Mouse (Mus musculus) forebrain, embryonic 16.5 days (tissue): ENCODE data around the gene Csf1. TPM values are rescaled to one million over a fixed set of nuclear protein-coding genes. Genes with fewer than 3 reads are reported as not detected.

Experiments used
- ATAC-seq: fragments of 200-750 bp; cut with Nextera tagmentation; 2 replicates; pipeline ENCODE4 v1.8.0; 2017; ENCODE audit warnings: mild to moderate bottlenecking, moderate library complexity
- H3K27ac ChIP-seq: fragments of 300-500 bp; sonication (generic); 2 replicates; pipeline ENCODE4 v1.5.1; 2014; ENCODE audit warnings: low read length, control low read depth
- H3K27me3 ChIP-seq: fragments of 300-500 bp; sonication (generic); replicated peaks from 2 replicates; pipeline ENCODE4 v1.6.1; 2014; ENCODE audit warnings: low read length; ENCODE audit not compliant: control insufficient read depth, insufficient read depth
- H3K36me3 ChIP-seq: fragments of 300-500 bp; sonication (generic); 2 replicates; pipeline ENCODE4 v1.6.1; 2014; ENCODE audit not compliant: control insufficient read depth, insufficient read depth
- H3K4me1 ChIP-seq: fragments of 300-500 bp; sonication (generic); replicated peaks from 2 replicates; pipeline ENCODE4 v1.6.1; 2014; ENCODE audit warnings: low read length; ENCODE audit not compliant: control insufficient read depth, insufficient read depth
- H3K4me2 ChIP-seq: fragments of 300-500 bp; sonication (generic); 2 replicates; pipeline ENCODE4 v1.6.1; 2014; ENCODE audit warnings: mild to moderate bottlenecking, low read length, control low read depth
- H3K4me3 ChIP-seq: fragments of 300-500 bp; sonication (generic); replicated peaks from 2 replicates; pipeline ENCODE4 v1.5.1; 2014; ENCODE audit warnings: mild to moderate bottlenecking, low read length, control low read depth
- H3K9ac ChIP-seq: fragments of 300-500 bp; sonication (generic); replicated peaks from 2 replicates; pipeline ENCODE4 v1.6.1; 2014; ENCODE audit warnings: low read depth, low read length, control low read depth
- H3K9me3 ChIP-seq: fragments of 300-500 bp; sonication (generic); 2 replicates; pipeline ENCODE4 v1.6.1; 2016; ENCODE audit warnings: low read length; ENCODE audit not compliant: control insufficient read depth
- WGBS: fragments of 180-500 bp; shearing (Covaris S2); extraction: QIAGEN DNeasy Blood & Tissue Kit; methylation state at CpG from one replicate; pipeline ENCODE4 v1.1.7; 2014; 5-methylcytosine and 5-hydroxymethylcytosine counted together
- polyA plus RNA-seq: library from polyadenylated mRNA; unstranded; fragments of >200 nt; fragmentation: Nextera tagmentation; extraction: Ambion mirVana; gene quantifications from 2 replicates; pipeline ENCODE4 v1.2.1, GENCODE M21; 2015

Csf1 gene
- polyA plus RNA-seq, 1 experiment from 2014 or later = 7.3 TPM

- no peak for ATAC-seq
- H3K27me3 ChIP-seq = no peaks in the 10 kb centered on the region
- WGBS = 76% methylated on average over 7 of the region's 7 CpGs
These were observed 56.4 kb downstream of the Csf1 start for GRCm38 (mm10) chr3:107703675-107704370.

DNA sequence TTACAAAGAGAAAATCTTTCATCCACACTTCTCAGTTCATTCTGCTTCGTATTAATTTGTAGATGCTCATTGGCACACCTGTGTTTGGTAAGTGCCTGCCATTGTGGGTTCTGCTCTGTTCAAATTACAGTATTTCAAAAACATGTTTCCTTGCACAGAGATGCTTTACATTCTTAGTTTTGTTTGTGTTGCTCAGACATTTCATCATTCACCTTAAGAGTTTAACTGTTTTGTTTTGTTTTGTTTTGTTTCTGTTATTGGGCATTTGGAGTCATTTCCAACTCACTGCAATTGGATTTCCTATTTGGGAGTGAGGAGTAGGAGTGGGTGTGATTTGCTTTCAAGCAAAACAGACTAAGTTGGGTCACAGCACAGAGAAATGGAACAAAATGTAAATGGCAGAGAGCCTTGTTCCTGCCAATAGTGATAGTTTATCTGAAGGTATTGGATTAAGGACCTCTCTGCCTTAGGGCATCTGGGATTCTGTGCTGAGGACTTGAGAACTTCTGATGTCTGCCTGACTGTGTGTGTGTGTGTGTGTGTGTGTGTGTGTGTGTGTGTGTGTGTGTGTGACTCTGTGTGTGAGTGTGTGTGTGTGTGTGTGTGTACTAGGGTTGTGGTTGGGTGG, 58.4 kb downstream of the Csf1 start:
- Histone ChIP-seq H3K4me1 (peaks cover 2% of the 10 kb centered on the region; the same call in 1 of the 2 replicates), H3K27ac (no peak overlapping the region), H3K27me3 (no peaks in the 10 kb centered on the region), H3K4me2 (no peak overlapping the region), H3K9ac (no peak overlapping the region), H3K36me3 (no peaks in the 10 kb centered on the region), H3K9me3 (no peaks in the 10 kb centered on the region), H3K4me3 (no peak overlapping the region)
- no peak for ATAC-seq
- 90% methylated on average over 1 of the region's 1 CpGs for WGBS

More at GRCm38 (mm10) chr3:107703675-107704370, 56.4 kb downstream of the Csf1 start:
- Histone ChIP-seq H3K9me3 (no peaks in the 10 kb centered on the region), H3K9ac (no peak overlapping the region), H3K4me2 (no peak overlapping the region), H3K4me1 (no peaks in the 10 kb centered on the region), H3K36me3 (no peaks in the 10 kb centered on the region), H3K4me3 (no peak overlapping the region), H3K27ac (no peak overlapping the region)

- Histone ChIP-seq H3K4me3 (no peak overlapping the region), H3K9ac (no peak overlapping the region), H3K9me3 (no peaks in the 10 kb centered on the region), H3K27ac (no peak overlapping the region), H3K36me3 (no peaks in the 10 kb centered on the region), H3K4me1 (peaks cover 5% of the 10 kb centered on the region; the same call in 1 of the 2 replicates), H3K4me2 (no peak overlapping the region), H3K27me3 (no peaks in the 10 kb centered on the region)
- no peak for ATAC-seq
- WGBS = 88% methylated on average over 2 of the region's 2 CpGs
These were observed 59.6 kb downstream of the Csf1 start for GRCm38 (mm10) chr3:107700625-107701024.

DNA sequence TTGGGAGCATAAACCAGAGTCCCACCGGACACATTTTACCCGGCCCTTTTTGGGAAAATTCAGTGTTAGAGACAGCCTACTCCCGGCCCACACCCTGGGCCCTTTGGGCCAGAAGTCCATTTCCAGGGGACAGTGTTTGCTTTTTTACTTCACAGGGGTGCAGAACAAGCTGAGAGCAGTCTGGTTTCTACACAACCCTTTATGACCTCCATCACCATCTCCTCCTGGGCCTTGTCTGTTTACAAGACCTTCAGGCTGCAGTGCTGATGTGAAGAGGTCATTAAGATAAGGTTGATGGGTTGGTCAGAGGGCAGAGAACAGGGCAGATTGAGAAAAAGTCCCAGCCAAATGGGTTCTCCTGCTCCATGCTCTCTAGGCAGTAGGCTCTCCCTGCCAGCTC, 63.4 kb downstream of the Csf1 start:
- peaks cover 28% of the 10 kb centered on the region for H3K4me1 ChIP-seq
- no peaks in the 10 kb centered on the region for H3K9me3 ChIP-seq
- peak overlapping the region; percentile 10; the same call in 1 of the 2 replicates for H3K9ac ChIP-seq
- H3K4me3 ChIP-seq = peak overlapping the region; percentile 11; the same call in 1 of the 2 replicates
- no peak; the same call in 1 of the 2 replicates for ATAC-seq
- no peaks in the 10 kb centered on the region for H3K36me3 ChIP-seq
- H3K27me3 ChIP-seq = no peaks in the 10 kb centered on the region
- peak overlapping the region; percentile 34 for H3K4me2 ChIP-seq
- H3K27ac ChIP-seq = no peak overlapping the region
- WGBS = 46% methylated on average over 3 of the region's 3 CpGs

GRCm38 (mm10) chr3:107695948-107696881, 64.1 kb downstream of the Csf1 start, which contains the start of gene Ahcyl1:
TSS of gene Ahcyl1 (minus strand) at chr3:107696560.
- peak within 1 kb of the TSS; percentile 92 for H3K9ac ChIP-seq
- peak; percentile 98 for ATAC-seq
- H3K9me3 ChIP-seq = no peaks in the 10 kb centered on the region
- WGBS = under 1% methylated on average over 92 of the region's 93 CpGs
- peaks cover 30% of the 10 kb centered on the region for H3K4me1 ChIP-seq
- H3K27me3 ChIP-seq = no peaks in the 10 kb centered on the region
- peak within 1 kb of the TSS; percentile 86 for H3K4me3 ChIP-seq
- peak within 1 kb of the TSS; percentile 94 for H3K27ac ChIP-seq
- H3K4me2 ChIP-seq = peak within 1 kb of the TSS; percentile 89
- no peaks in the 10 kb centered on the region for H3K36me3 ChIP-seq

DNA sequence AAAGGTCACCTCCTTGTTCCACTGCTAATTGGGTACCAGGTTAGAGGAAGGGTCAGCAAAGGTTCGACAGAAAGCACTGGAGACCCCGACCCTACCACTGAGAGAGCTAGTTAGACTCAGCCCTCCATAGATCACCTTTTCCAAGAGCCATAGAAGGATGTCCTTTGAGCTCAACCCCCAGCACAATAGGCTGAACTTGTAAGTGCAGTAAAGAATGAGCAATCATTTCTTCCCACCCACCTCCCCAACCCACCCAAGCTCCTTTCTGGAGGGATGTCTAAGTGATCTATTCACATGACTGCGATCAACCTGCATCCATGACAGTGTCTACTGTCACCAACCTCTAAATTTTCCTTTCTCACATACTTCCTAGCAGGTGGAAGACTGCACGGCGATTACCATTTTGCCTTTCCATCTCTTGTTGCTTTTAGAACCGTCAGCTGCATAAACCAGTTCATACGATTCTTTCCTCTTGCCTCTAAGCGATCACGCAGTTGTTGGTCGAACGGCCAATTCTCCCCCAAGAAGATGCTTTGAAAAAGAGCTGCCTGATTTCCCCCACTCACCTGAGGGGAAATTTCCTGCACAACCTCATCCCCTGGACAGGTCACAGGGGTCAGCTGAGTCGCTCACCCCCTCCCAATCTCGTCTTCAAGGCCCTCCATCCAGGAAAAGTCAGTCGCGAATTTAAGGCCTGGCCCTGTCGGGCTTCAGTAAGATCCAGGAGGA, 64.9 kb downstream of the Csf1 start:
- H3K4me1 ChIP-seq = peaks cover 39% of the 10 kb centered on the region
- 5% methylated on average over 16 of the region's 16 CpGs for WGBS
- H3K36me3 ChIP-seq = no peaks in the 10 kb centered on the region

DNA sequence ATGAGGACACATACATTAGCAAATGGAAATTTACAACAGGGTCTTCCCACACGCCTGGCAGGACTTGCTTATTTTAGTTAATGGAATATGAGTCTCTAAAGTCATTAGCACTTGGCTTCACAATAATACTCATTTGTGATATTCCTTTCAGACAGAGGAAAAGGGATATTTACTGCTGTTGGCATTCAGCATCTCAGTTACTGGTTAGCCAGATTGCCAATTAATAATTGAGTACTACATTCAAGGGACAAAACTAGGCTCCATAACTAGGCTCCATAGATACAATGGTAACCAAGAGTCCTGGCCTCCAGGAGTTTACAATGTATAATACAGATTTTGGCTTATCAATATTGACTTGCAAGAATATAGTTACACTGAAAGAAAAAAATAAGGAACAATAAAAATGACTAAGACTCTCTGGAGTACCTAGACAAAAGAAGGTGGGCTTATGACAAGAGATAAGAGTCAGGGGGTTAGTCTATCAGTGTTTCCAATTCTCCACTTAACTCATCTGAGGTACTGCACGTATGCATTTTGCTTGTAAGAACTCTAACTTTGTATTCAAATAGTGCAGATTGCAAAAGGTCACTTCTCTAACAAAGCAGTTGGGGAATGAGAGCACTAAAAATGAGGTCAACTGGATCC, 65.9 kb downstream of the Csf1 start:
- Histone ChIP-seq H3K9ac (peak overlapping the region; percentile 92; the same call in 1 of the 2 replicates), H3K27ac (no peak overlapping the region), H3K4me3 (peak overlapping the region; percentile 86), H3K4me2 (peak overlapping the region; percentile 89), H3K9me3 (no peaks in the 10 kb centered on the region), H3K4me1 (peaks cover 43% of the 10 kb centered on the region), H3K27me3 (no peaks in the 10 kb centered on the region), H3K36me3 (no peaks in the 10 kb centered on the region)
- no peak for ATAC-seq
- 46% methylated on average over 2 of the region's 2 CpGs for WGBS

More for the DNA sequence above, 64.9 kb downstream of the Csf1 start:
- Histone ChIP-seq H3K9me3 (no peaks in the 10 kb centered on the region), H3K4me3 (peak overlapping the region; percentile 86), H3K27ac (peak overlapping the region; percentile 94), H3K9ac (peak overlapping the region; percentile 92), H3K4me2 (peak overlapping the region; percentile 89), H3K27me3 (no peaks in the 10 kb centered on the region)
- no peak for ATAC-seq
